Mouse (Mus musculus) midbrain, embryonic 14.5 days (tissue): ENCODE data around the gene Atp6v0d1. TPM values are rescaled to one million over a fixed set of nuclear protein-coding genes. Genes with fewer than 3 reads are reported as not detected.

Source experiments
- ATAC-seq: fragments of 200-750 bp; cut with Nextera tagmentation; 2 replicates; pipeline ENCODE4 v1.8.0; 2017; ENCODE audit warnings: moderate number of reproducible peaks, moderate library complexity; ENCODE audit not compliant: low FRiP score, low TSS enrichment
- DNase-seq: peaks from one replicate; pipeline ENCODE4 v3.0.0-alpha.2; 2015
- H3K27ac ChIP-seq: fragments of 300-500 bp; sonication (generic); replicated peaks from 2 replicates; pipeline ENCODE4 v1.5.1; 2014; ENCODE audit warnings: mild to moderate bottlenecking, low read depth, low read length, moderate library complexity
- H3K27me3 ChIP-seq: fragments of 300-500 bp; sonication (generic); 2 replicates; pipeline ENCODE4 v1.6.1; 2014; ENCODE audit warnings: low read length, control low read depth, mixed read lengths; ENCODE audit not compliant: control insufficient read depth, insufficient read depth
- H3K36me3 ChIP-seq: fragments of 300-500 bp; sonication (generic); 2 replicates; pipeline ENCODE4 v1.6.1; 2014; ENCODE audit warnings: low read length, control low read depth; ENCODE audit not compliant: control insufficient read depth, insufficient read depth
- H3K4me1 ChIP-seq: fragments of 300-500 bp; sonication (generic); 2 replicates; pipeline ENCODE4 v1.6.1; 2014; ENCODE audit warnings: mild to moderate bottlenecking, antibody characterized with exemption, low read length, control low read depth; ENCODE audit not compliant: control insufficient read depth, insufficient read depth
- H3K4me2 ChIP-seq: fragments of 300-500 bp; sonication (generic); 2 replicates; pipeline ENCODE4 v1.6.1; 2014; ENCODE audit warnings: mild to moderate bottlenecking, low read length, moderate library complexity
- H3K4me3 ChIP-seq: fragments of 300-500 bp; sonication (generic); replicated peaks from 2 replicates; pipeline ENCODE4 v1.5.1; 2014; ENCODE audit warnings: low read depth, low read length
- H3K9ac ChIP-seq: fragments of 300-500 bp; sonication (generic); replicated peaks from 2 replicates; pipeline ENCODE4 v1.6.1; 2014; ENCODE audit warnings: mild to moderate bottlenecking, low read length, moderate library complexity
- H3K9me3 ChIP-seq: fragments of 300-500 bp; sonication (generic); 2 replicates; pipeline ENCODE4 v1.6.1; 2016; ENCODE audit warnings: low read length, control low read depth, mixed read lengths; ENCODE audit not compliant: control insufficient read depth
- WGBS: fragments of 180-500 bp; shearing (Covaris S2); extraction: QIAGEN DNeasy Blood & Tissue Kit; methylation state at CpG from one replicate; pipeline ENCODE4 v1.1.7; 2014; 5-methylcytosine and 5-hydroxymethylcytosine counted together
- polyA plus RNA-seq: library from polyadenylated mRNA; unstranded; fragments of >200 nt; fragmentation: Nextera tagmentation; extraction: Ambion mirVana; gene quantifications from 2 replicates; pipeline ENCODE4 v1.2.1, GENCODE M21; 2014

The Atp6v0d1 gene
- polyA plus RNA-seq, 1 experiment from 2014 or later = 227 TPM

DNA sequence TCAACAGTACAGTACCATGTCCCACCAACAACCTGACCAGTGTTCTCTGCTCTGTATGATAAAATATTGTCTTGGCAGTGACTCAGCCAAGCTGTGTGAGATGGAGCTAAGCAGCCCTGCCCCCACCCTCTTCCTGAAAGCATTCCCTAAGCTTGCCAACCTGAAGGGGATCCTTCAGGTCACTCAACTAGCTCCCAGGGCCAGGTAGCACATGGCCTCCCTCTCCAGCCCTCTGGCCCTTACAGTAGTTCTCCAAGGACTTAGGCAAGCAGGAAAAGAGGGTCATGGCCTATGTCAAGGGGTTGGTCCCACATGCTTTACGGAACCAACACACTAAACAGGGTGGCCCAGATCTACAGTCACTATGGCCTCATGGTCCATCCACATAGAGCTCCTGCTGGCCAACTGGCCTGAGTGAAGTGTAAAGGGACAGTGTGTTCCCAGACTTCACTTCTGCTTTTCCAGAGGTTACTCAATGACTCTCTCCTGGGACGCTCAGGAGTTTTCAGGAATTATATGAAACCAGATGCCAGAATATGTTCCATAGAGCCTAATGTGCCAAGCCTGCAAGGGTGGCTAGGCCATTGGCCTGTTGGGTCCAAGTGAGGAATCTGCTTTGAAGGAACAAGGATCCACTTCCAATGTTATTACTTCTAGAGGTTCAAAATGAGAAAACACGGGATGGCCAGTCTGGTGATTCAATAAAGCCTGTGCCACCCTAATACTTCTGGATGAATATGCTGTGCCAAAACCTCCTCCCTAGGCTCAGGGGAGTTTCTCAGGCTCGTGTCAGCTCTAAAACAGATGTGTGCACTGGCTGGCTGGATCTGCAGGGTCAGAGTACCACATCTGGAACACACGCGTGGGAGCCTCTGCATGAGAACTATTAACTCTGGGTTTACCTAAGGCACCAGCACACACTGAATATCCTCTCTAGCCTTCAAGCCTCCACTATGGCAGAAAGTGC lies 19.2 kb downstream of the Atp6v0d1 start:
- ATAC-seq = no peak
- Histone ChIP-seq H3K27me3 (no peaks in the 10 kb centered on the region), H3K36me3 (no peaks in the 10 kb centered on the region; the same call in 1 of the 2 replicates), H3K4me1 (no peaks in the 10 kb centered on the region), H3K9me3 (no peaks in the 10 kb centered on the region), H3K27ac (no peak overlapping the region), H3K9ac (no peak overlapping the region), H3K4me2 (no peak overlapping the region), H3K4me3 (no peak overlapping the region)
- no peak for DNase-seq
- 90% methylated on average over 6 of the region's 6 CpGs for WGBS

DNA sequence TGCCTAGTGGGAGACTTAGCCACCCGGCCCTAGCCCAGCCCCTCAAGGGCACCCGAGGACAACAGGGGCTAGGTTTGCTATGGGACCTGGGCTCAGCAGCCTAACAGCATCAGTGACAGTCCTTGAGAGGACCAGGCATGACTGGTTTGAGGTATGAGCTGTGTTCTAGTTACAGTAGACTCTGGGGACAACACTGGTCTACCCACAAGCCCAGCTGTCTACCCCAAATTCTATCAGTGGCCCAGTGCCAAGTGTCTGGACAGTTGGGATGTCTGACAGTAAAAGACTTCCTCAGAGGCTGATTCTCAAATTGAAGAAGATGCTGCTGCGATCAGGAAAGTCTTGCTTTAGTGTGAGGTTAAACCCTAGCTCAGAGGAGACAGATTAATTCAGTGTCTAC lies 20.6 kb downstream of the Atp6v0d1 start:
- no peak overlapping the region for H3K9ac ChIP-seq
- no peak overlapping the region for H3K4me3 ChIP-seq
- peaks cover 5% of the 10 kb centered on the region; the same call in 1 of the 2 replicates for H3K36me3 ChIP-seq
- no peak overlapping the region for H3K27ac ChIP-seq
- no peaks in the 10 kb centered on the region for H3K9me3 ChIP-seq
- WGBS = 86% methylated on average over 3 of the region's 3 CpGs
- no peak for ATAC-seq
- H3K4me1 ChIP-seq = no peaks in the 10 kb centered on the region
- H3K4me2 ChIP-seq = no peak overlapping the region
- no peaks in the 10 kb centered on the region for H3K27me3 ChIP-seq
- DNase-seq = no peak

DNA sequence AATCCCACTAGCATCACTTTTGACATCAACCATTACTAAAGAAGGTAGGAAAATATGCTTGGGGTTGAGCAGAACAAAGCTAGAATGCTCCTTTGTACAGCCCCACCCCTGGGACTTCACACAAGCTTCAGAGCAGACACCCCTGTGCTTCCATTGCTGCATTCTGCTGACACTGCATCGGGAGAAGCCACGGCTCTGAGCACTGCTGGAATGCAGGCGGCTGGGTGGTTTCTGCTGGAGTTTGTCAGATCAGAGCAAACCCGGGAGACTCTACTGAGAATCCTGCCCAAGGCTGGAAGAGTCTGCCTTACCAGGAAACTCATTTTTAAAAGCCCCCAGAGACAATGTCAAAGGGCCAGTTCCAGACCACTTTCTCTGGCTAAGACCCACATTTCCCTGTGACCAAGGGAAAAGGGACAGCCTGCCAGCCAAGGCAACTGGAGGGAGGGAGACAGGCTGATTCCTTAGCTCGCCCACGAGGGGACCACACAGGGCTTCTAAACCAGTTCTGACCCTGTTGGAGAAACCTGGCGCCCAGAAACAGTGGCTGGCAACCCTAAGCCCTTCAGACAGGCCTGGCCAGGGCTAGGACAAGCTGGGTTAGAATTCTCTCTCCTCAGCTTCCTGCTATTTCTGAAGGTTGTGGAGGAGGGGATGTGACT lies 21.2 kb downstream of the Atp6v0d1 start:
- Histone ChIP-seq H3K27me3 (no peaks in the 10 kb centered on the region), H3K9ac (no peak overlapping the region), H3K4me3 (no peak overlapping the region), H3K27ac (no peak overlapping the region), H3K9me3 (no peaks in the 10 kb centered on the region), H3K36me3 (peaks cover 5% of the 10 kb centered on the region; the same call in 1 of the 2 replicates), H3K4me1 (no peaks in the 10 kb centered on the region), H3K4me2 (no peak overlapping the region)
- ATAC-seq = no peak
- 52% methylated on average over 7 of the region's 7 CpGs for WGBS
- no peak for DNase-seq

DNA sequence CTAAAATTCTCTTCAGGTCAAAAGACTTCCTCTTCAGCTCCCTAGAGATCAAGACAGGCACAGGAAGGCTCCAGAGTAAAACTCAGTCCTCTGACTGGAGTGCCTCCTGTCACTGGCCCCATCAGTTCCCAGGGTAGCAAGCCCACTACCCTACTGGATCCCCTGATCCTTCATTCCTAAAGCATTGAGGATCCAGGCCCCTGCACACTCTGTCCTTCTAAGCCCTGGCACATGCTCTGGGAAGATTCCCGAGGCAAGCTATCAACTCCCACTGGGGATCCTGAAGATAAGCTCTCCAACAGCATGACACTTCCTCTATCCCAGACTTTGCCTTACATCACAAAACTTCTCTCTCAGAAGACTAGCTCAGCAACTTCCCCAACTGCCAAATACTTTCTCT lies 22.1 kb downstream of the Atp6v0d1 start:
- Histone ChIP-seq H3K4me2 (no peak overlapping the region), H3K9ac (no peak overlapping the region), H3K9me3 (no peaks in the 10 kb centered on the region), H3K4me3 (no peak overlapping the region), H3K27ac (no peak overlapping the region), H3K4me1 (no peaks in the 10 kb centered on the region), H3K27me3 (no peaks in the 10 kb centered on the region), H3K36me3 (peaks cover 13% of the 10 kb centered on the region)
- DNase-seq (no peak), ATAC-seq (no peak)
- WGBS = 70% methylated on average over 1 of the region's 1 CpGs

DNA sequence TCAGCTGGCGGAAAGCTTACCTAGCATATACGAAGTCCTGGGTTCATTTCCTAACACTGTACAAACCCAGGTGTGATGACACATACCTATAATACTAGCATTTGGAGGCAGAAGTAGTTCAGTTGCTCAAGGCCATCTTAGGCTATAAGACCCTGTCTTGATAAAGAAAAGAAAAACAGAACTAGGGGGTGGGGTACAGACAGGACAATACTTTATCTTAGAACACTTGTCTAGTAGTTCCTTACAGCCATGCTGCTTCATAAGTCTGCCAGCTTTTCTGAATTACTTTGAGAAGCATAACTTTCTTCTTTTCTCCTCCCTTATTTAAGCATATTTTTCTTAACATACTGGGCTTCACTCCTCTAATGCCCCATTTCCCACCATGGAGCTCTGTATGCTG lies 23.0 kb downstream of the Atp6v0d1 start:
- Histone ChIP-seq H3K27me3 (no peaks in the 10 kb centered on the region), H3K4me3 (no peak overlapping the region), H3K9ac (no peak overlapping the region), H3K4me2 (no peak overlapping the region), H3K27ac (no peak overlapping the region), H3K36me3 (peaks cover 22% of the 10 kb centered on the region), H3K9me3 (no peaks in the 10 kb centered on the region), H3K4me1 (no peaks in the 10 kb centered on the region)
- no peak for ATAC-seq
- over 99% methylated on average over 2 of the region's 2 CpGs for WGBS
- DNase-seq = no peak

DNA sequence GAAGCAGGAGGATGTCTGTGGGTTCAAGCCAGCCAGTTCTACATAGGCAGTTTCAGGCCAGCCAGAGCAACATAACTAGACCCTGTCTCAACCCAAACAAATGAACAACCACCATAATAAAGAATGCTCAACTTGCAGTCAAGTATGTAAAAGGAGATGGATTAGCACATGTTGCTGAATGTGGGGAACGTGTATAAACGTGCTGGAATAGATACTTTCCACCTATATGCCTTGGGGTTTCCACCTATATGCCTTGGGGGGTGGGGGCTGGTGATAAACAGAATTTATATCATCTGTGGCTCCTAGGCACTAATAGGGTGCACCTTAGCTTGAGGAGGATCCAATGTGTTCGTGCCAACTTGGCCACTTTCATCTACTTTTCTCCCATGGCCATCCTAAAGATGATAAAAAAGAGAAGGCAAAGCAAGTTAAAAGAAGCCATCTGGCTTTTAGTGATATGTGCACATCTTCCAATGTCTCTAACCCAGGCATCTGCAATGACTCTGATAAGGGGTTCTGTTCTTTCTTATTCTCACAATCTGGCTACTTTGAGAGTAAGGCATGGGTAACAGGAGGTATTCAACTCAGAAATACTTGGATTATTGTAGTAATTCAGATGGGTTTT lies 23.7 kb downstream of the Atp6v0d1 start:
- 90% methylated on average over 3 of the region's 3 CpGs for WGBS

DNA sequence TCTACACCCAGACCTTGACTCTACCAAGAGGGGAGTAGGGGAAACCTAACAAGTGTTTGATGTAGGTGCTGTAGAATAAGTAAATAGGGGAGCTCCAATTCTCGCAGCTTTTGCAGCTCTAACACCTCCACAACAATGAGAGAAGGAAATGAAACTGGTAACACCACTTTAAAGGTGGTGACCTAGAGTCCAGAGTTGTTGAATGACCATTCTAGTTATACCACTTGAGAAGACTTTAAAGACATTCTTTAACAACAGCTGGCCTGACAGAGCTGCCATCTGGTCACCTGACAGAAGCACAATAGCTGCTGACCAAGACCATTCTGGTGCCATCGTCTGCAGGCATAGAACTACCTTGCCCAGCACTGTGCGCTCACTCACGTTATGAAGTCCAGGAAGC lies 26.9 kb downstream of the Atp6v0d1 start:
- no peak overlapping the region for H3K4me2 ChIP-seq
- no peaks in the 10 kb centered on the region for H3K27me3 ChIP-seq
- ATAC-seq = no peak
- no peaks in the 10 kb centered on the region for H3K4me1 ChIP-seq
- no peak for DNase-seq
- no peak overlapping the region for H3K9ac ChIP-seq
- H3K4me3 ChIP-seq = no peak overlapping the region
- 91% methylated on average over 4 of the region's 4 CpGs for WGBS
- H3K9me3 ChIP-seq = no peaks in the 10 kb centered on the region
- peaks cover 52% of the 10 kb centered on the region for H3K36me3 ChIP-seq
- no peak overlapping the region for H3K27ac ChIP-seq

More for the DNA sequence above, 23.7 kb downstream of the Atp6v0d1 start:
- Histone ChIP-seq H3K4me1 (no peaks in the 10 kb centered on the region), H3K27me3 (no peaks in the 10 kb centered on the region), H3K9me3 (no peaks in the 10 kb centered on the region), H3K27ac (no peak overlapping the region), H3K4me3 (no peak overlapping the region), H3K36me3 (peaks cover 29% of the 10 kb centered on the region), H3K9ac (no peak overlapping the region), H3K4me2 (no peak overlapping the region)
- ATAC-seq (no peak), DNase-seq (no peak)

DNA sequence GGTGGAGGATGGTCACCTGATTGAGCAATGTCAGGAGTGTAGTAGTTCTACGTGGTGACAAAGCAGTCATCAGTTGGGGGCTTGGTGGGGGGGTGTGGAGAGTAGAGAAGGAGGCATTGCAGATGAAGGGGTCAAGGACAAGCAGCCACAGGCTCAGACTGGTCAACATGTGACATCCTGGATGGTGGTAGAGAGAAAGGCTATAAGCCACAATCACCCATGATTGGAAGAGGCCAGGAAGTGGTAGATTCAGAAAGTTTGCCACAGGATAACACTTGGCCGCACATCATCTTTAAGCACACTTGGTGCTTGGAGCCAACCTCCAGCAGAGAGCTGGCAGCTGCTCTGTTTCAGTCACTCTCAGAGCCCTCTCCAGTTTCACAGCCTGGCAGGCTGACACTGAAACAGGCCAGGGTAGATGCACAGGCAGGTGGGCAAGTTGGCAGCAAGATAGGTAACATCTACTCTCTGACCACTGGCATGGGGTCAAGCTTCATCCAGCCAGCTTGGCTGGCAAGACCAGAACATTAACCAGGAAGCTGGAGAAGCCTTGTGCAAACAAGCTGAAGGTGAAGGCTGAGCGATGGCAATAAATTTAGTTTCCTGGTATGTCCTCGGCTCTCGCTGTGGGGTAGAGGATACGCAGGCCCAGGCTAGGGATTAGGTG lies 28.7 kb downstream of the Atp6v0d1 start:
- ATAC-seq (no peak), DNase-seq (no peak)
- H3K4me1 ChIP-seq = no peaks in the 10 kb centered on the region
- peaks cover 52% of the 10 kb centered on the region for H3K36me3 ChIP-seq
- no peaks in the 10 kb centered on the region for H3K27me3 ChIP-seq
- H3K27ac ChIP-seq = no peak overlapping the region
- no peak overlapping the region for H3K9ac ChIP-seq
- no peaks in the 10 kb centered on the region for H3K9me3 ChIP-seq
- 91% methylated on average over 6 of the region's 6 CpGs for WGBS
- H3K4me3 ChIP-seq = no peak overlapping the region
- no peak overlapping the region for H3K4me2 ChIP-seq
